Mouse (Mus musculus) erythroblast, embryonic 14.5 days (primary cell): Measurements from ENCODE around the gene Golga7b. TPM values are rescaled to one million over a fixed set of nuclear protein-coding genes. Genes with fewer than 3 reads are reported as not detected.

Source experiments
- H3K27me3 ChIP-seq: 2 replicates; pipeline ENCODE4 v1.6.1; 2012; ENCODE audit warnings: inconsistent platforms; ENCODE audit not compliant: control insufficient read depth
- H3K36me3 ChIP-seq: 2 replicates; pipeline ENCODE4 v1.6.1; 2012; ENCODE audit warnings: mild to moderate bottlenecking, inconsistent platforms; ENCODE audit not compliant: control insufficient read depth
- H3K4me1 ChIP-seq: 2 replicates; pipeline ENCODE4 v1.6.1; 2012; ENCODE audit warnings: inconsistent platforms; ENCODE audit not compliant: control insufficient read depth
- H3K4me3 ChIP-seq: replicated peaks from 2 replicates; pipeline ENCODE3; 2012; ENCODE audit warnings: moderate library complexity, mild to moderate bottlenecking, inconsistent platforms
- H3K9me3 ChIP-seq: 2 replicates; pipeline ENCODE4 v1.6.1; 2012; ENCODE audit warnings: low read length, inconsistent platforms, mixed read lengths; ENCODE audit not compliant: control insufficient read depth
- GATA1 ChIP-seq: IDR thresholded peaks from 2 replicates; pipeline ENCODE4 v1.6.1; 2012; ENCODE audit warnings: low read length, inconsistent platforms, mixed read lengths
- TAL1 ChIP-seq: IDR thresholded peaks from 3 replicates; pipeline ENCODE4 v1.6.1; 2012; ENCODE audit warnings: low read length, inconsistent platforms, mixed read lengths
- polyA plus RNA-seq: library from polyadenylated mRNA; stranded (reverse); fragments of >175 nt; gene quantifications from 2 replicates; pipeline ENCODE4 v1.2.3, GENCODE M21; 2012

The Golga7b gene
- polyA plus RNA-seq, 1 experiment: not detected

DNA sequence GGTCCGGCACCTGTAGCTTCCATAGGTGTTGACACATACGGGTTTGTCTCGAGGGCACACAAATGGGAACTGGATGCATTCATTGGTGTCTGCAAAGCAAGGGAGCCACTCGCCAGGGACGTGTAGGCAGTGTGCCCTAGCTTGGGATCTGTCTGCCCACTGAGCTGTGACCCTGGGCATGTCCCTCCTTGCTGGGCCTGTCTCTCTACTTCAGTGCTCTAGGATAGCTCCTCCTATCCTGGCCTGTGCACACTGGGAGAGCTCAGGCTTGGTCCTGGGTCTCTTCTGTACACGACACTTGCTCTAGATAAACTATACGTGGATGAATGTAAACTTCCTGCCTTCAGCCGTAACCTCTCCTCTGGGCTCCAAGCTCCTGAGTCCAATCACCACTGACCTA, 36.8 kb downstream of the Golga7b start:
- Histone ChIP-seq H3K27me3 (no peaks in the 10 kb centered on the region), H3K36me3 (no peaks in the 10 kb centered on the region), H3K4me3 (no peak overlapping the region), H3K4me1 (no peaks in the 10 kb centered on the region), H3K9me3 (no peaks in the 10 kb centered on the region)
- TF ChIP-seq TAL1 (no peak), GATA1 (no peak)

- TF ChIP-seq TAL1: no peak
- TF ChIP-seq GATA1: no peak
- Histone ChIP-seq H3K27me3 (no peaks in the 10 kb centered on the region), H3K36me3 (no peaks in the 10 kb centered on the region), H3K4me1 (no peaks in the 10 kb centered on the region), H3K4me3 (no peak overlapping the region), H3K9me3 (no peaks in the 10 kb centered on the region)
These were observed 41.0 kb downstream of the Golga7b start for GRCm38 (mm10) chr19:42288361-42288760.

DNA sequence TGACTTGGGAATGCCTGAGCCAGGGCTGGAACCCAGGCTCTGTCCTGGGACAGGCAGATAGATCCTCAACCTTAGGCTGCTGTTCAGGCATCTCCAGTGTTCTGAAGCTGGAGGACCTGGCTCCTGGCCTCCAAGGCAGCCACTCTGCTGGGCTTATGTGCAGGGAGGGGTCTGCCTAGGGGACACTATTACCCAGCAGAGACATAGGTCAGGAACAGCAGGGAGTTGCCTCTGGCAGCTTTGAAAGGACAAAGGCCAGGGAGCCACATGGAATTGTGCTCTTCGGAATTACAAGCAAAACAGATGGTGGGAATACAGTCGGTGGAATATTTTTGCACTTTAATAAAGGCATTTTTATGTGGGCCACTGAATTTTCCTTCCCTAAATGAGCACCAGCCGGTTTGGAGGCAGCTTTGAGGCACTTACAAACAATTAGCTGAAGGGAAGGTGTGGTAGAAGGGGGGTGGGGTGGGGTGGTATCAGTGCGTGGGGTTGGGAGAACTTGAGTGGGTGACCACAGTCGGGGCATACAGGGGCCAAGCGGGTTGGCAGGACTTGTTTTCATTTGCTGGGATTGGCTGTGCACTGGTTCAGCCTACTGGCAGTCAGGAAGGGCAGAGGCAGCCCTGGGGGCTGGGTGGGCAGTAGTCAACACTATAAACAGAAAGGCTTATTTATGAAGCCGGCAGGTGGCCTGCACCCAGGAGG, 43.7 kb downstream of the Golga7b start:
- TF ChIP-seq GATA1 (no peak), TAL1 (no peak)
- H3K4me1 ChIP-seq: no peaks in the 10 kb centered on the region
- no peaks in the 10 kb centered on the region for H3K9me3 ChIP-seq
- no peaks in the 10 kb centered on the region for H3K27me3 ChIP-seq
- no peaks in the 10 kb centered on the region for H3K36me3 ChIP-seq
- H3K4me3 ChIP-seq: no peak overlapping the region

DNA sequence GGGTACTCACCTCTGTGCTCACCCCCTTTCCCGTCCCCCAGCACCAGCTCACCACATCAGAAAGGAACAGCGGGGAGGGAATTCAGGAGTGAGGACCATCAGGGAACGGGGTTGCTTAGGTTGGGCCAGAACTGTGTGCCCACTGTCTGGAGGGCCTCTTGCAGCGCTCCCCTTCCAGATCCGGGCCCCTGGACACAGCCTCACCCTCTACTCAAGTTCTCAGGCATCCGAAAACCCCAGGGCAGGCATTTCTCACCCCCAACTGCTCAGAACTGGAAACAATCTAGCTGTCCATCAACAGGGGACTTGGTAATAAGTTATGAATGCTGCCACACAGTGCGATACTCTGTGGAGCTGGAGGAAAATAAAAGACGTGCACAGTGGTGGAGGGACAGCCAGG, 44.7 kb downstream of the Golga7b start:
- no peak for TF ChIP-seq TAL1

DNA sequence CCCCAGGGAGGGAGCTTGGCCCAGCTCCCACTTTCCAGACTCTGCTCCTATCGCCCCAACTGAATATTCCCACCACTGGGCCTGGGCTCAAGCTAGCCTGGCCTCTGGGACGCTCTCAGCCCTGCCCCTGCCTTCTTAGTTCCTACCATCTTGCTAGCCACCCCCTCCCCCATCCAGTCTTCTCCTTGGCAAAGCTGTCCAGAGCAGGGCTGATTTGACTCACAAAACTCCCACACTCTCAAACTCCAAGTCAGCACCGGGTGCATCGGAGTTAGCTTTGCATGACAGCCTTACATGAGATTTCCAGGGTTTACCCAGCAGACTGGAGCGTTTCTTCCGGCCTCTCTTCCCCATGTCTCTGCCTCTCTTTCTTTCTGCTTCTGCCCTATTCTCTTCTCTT, 45.8 kb downstream of the Golga7b start:
- H3K36me3 ChIP-seq: no peaks in the 10 kb centered on the region
- H3K9me3 ChIP-seq: no peaks in the 10 kb centered on the region
- no peaks in the 10 kb centered on the region for H3K4me1 ChIP-seq
- H3K27me3 ChIP-seq: no peaks in the 10 kb centered on the region
- no peak overlapping the region for H3K4me3 ChIP-seq
- TF ChIP-seq TAL1 (no peak), GATA1 (no peak)

More for the DNA sequence above, 44.7 kb downstream of the Golga7b start:
- Histone ChIP-seq H3K27me3 (no peaks in the 10 kb centered on the region), H3K9me3 (no peaks in the 10 kb centered on the region), H3K4me3 (no peak overlapping the region), H3K4me1 (no peaks in the 10 kb centered on the region), H3K36me3 (no peaks in the 10 kb centered on the region)

DNA sequence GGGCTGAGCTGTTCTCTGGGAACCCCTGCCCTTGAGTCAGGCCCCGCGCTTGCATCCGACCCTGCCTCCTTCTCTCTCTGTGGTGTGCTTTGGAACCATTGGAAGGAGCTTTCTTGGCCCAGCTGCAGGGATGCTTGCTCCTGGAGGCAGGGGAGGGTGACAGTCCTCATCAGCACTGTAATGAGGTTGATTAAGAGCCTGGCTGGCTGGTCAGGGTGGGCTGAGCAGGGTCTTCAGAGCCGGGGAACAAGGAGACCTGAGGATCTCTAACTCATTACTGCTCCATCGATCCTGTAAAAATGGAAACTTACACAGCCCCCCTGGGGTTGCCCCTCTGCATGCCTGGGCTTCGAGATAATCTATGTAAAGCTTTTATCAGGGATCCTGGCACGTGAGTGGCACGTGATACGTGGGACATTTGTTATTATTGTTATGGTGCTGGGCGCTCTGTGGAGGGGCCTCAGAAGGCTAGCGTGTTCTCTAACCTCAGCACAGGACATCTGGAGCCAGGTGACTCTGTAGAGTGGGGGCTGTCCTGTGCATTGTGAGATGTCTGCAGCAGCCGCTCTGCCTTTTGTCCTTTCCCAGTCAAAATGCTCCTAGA, 55.9 kb downstream of the Golga7b start:
- no peaks in the 10 kb centered on the region for H3K27me3 ChIP-seq
- H3K36me3 ChIP-seq: no peaks in the 10 kb centered on the region
- no peaks in the 10 kb centered on the region for H3K4me1 ChIP-seq
- TF ChIP-seq TAL1 (no peak), GATA1 (no peak)
- no peak overlapping the region for H3K4me3 ChIP-seq
- H3K9me3 ChIP-seq: no peaks in the 10 kb centered on the region

DNA sequence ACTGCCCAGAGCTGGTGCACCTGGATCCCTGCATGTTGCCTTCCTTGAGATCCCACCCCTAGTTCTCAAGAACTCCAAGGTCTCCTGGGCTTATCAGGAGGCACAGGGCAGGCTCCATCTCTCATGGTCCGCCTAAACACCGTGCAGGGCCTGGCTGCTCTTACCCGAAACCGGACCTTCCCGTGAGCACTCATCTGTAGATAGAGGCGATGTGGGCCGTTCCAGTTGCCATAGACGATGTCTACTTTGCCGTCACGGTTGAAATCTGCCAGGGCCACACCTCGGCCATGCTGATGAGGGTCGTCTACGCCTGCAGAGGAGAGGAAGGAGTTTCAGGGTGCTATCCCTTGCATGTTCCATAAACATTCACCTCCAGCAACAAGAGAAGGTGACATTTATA, 57.1 kb downstream of the Golga7b start:
- H3K27me3 ChIP-seq: no peaks in the 10 kb centered on the region
- TF ChIP-seq TAL1 (no peak), GATA1 (no peak)
- H3K36me3 ChIP-seq: no peaks in the 10 kb centered on the region
- no peak overlapping the region for H3K4me3 ChIP-seq
- H3K4me1 ChIP-seq: no peaks in the 10 kb centered on the region
- H3K9me3 ChIP-seq: no peaks in the 10 kb centered on the region

- Histone ChIP-seq H3K27me3 (no peaks in the 10 kb centered on the region), H3K9me3 (no peaks in the 10 kb centered on the region), H3K4me3 (no peak overlapping the region), H3K4me1 (no peaks in the 10 kb centered on the region), H3K36me3 (no peaks in the 10 kb centered on the region)
- TF ChIP-seq GATA1 (no peak), TAL1 (no peak)
These were observed 58.4 kb downstream of the Golga7b start for GRCm38 (mm10) chr19:42305746-42306145.

DNA sequence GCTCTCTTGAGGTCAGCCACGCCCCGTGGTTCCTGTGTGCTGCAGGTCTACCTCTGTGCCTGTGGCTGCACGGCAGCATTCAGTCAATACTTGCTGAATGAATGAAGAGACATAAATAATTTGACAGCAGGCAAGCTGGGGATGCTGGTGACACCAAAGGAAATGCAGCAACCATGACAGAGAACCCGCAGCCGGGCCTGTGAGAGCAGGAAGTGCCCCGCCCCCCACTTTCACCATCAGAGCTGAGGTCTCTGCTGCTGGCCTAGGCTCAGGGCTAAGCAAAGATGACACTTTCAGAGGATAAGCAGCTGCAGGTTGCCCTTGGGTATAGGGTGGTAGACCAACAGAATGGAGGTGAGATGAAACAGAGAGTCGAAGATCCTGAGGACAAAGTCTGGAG, 58.8 kb downstream of the Golga7b start:
- H3K27me3 ChIP-seq: no peaks in the 10 kb centered on the region

GRCm38 (mm10) chr19:42307019-42307418, 59.6 kb downstream of the Golga7b start:
- Histone ChIP-seq H3K4me1 (no peaks in the 10 kb centered on the region), H3K4me3 (no peak overlapping the region), H3K27me3 (no peaks in the 10 kb centered on the region), H3K9me3 (no peaks in the 10 kb centered on the region), H3K36me3 (no peaks in the 10 kb centered on the region)
- TF ChIP-seq GATA1 (no peak), TAL1 (no peak)

More for the DNA sequence above, 58.8 kb downstream of the Golga7b start:
- no peaks in the 10 kb centered on the region for H3K36me3 ChIP-seq
- no peaks in the 10 kb centered on the region for H3K9me3 ChIP-seq
- no peak for TF ChIP-seq GATA1
- no peak for TF ChIP-seq TAL1
- no peak overlapping the region for H3K4me3 ChIP-seq
- H3K4me1 ChIP-seq: no peaks in the 10 kb centered on the region
